Mouse (Mus musculus) kidney, postnatal 25 days (tissue): ENCODE measurements around the gene Pklr.
"Not testable (repeated sequence)": the region's sequence is repeated elsewhere in the genome, so short reads cannot be mapped to it uniquely, and the experiment has no call there.

Source experiments
- DNase-seq, 2 experiments: peaks; one replicate each; pipeline ENCODE4 v3.0.0; 2021; ENCODE audit warnings: mixed read lengths in 2 of 2

Pklr gene

DNA sequence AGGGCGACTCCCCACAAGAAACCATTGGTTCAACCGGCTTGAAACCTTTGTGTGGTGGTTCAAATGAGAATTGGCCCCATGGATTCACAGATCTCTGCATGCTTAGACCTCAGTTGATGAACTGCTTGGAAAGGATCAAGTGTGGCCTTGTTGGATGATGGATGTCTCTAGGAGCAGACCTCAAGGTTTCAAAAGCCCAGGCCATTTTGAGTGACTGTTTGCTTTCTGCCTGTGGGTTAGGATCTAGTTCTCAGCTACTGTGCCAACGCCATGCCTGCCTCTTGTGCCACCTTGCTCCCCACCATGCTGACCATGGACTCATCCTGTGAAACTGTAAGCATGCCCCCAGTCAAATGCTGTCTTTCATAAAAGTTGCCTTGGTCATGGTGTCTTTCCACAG lies 10.0 kb upstream of the Pklr start:
- DNase-seq: no peak

DNA sequence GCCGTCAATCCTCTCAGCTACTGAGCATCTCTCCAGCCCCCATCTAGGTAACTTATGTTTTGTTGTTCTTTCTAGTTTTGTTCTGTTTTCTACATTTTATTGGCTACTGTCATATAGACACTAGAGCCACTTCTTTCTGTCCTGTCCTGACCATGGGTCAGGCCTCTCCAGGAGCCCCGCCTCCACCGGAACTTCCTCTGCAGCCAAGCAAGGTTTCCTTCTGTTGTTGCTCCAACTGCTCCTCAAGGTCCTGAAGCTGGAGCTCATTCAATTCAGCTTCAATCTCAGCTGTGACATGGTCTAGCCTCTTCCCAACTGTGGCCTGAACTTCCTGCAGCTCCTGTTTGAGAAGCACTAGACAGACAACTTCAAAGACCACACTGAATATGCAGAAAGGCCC lies 6.0 kb upstream of the Pklr start:
- no peak for DNase-seq

DNA sequence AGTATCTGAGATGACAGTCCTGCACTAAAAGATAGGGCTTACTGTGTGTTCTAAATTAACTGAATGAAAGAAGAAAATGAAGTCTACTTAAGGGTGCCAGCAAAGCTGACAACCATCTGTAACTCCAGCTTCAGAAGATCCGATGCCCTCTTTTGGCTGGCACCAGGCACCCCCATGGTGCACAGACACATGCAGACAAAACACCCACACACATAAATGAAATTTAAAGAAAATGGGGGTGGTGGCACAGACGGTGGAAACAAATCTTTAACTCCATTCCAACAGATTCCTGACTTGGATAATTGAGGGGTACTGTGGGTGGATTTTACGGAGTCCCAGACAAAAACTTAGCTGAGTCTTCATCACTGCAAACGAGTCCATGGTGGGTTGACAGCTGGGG lies 4.1 kb upstream of the Pklr start:
- DNase-seq: peak in 1 of 2 experiments; percentile 6

DNA sequence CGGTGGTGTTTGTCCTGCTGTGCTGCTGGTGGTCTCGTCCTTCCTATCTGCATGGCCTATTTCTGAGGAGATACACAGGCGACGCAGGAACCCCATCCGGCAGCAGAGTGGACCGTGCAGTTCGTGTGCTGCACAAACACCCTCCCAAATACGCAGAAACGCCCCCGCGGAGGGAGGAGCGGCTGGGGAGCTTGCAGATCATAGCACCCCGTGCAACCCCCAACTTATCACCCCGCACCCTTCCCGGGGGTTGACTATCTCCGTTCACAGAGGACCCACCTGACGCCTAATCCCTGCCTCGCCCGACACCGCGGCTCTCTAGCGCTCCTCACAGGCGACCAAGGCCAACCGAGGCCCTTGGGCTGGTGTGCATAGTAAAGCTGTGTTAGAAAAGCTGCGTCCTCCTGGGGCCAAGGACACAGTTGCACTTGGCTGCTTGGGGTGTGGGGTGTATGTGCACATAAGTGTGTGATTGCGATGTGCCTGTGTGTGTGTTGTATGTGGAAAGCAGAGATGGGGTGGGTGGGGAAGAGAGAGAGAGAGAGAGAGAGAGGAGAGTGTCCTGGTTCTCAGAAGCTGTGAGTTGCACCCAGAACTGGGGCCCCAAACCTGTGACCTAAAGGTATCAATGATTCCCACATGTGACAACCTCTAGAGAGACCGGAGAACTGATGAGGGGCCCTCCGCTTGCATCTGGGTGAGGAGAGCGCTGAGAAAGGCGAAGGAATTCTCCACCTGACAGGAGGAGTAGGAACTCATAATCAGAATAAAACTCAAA lies 3.5 kb upstream of the Pklr start:
- peak; percentile 37 to 61 for DNase-seq

DNA sequence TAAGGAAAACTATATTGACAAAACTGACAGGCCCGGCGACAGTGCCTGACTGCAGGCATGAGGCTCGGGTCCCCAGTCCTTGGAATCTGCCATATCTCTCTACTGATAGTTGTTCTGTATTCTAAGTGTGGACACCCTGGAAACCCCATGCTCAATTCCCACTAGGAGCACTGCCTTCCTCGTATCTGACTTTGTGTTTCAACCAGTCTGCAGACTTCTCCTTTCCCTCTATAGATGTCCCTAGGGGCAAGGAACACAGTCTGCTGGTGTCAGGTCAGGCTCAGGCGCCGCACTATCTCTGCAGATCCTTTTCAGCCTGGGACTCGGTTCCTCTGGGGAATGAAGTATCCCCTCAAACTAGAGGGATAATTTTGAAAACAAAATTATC lies 2.9 kb upstream of the Pklr start:
- DNase-seq: no peak

DNA sequence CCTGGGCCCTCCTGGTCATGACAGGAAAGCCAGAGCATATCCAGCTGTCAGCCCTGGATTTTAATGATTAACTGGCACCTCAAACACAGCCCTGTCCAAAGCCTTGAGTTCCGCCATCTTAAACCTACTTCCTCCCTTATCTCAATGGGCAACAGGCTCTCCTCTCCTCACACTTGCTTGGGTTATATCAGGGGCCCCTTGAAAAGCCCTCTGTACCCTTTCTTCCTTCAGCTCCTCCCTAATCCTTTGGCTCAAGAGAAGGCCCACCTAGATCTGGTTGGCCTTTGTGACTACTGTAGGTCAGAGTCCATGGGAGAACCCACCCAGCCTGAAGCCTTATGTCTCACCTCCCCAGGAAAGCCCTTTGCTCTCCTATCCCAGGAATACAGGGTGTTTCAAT lies 2.2 kb upstream of the Pklr start:
- DNase-seq: no peak

DNA sequence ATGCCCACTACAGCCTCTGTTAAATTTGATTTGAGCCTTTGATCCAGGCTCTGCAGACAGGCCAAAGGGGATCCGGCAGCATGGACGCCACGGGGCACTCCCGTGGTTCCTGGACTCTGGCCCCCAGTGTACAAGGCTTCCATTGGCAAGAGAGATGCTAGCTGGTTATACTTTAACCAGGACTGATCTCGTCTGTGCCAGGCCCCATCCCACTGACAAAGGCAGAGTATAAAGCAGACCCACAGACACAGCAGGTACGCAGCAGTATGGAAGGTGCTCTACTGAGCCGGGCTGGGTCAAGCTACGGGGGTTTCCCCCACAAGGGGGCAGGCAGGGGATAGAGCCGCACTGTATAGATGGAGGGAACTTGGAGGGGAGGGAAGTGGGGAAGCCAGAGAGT lies 423 bp downstream of the Pklr start:
- peak; percentile 83 to 93 for DNase-seq

DNA sequence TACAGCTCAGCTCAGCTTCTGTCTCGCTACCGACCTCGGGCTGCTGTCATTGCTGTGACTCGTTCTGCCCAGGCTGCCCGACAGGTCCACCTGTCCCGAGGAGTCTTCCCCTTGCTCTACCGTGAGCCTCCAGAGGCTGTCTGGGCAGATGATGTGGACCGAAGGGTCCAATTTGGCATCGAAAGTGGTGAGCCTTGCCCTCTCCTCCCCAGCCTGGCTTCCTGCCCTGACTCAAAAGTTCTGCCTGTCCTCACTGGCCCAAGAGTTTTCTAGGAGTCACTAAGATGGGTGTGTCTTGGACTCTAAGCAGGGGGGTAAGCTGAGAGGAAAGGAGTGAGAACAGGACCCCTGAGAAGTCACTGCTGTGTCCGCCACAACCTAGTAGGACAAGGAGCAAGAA lies 8.9 kb downstream of the Pklr start:
- DNase-seq: peak; percentile 58 to 81

DNA sequence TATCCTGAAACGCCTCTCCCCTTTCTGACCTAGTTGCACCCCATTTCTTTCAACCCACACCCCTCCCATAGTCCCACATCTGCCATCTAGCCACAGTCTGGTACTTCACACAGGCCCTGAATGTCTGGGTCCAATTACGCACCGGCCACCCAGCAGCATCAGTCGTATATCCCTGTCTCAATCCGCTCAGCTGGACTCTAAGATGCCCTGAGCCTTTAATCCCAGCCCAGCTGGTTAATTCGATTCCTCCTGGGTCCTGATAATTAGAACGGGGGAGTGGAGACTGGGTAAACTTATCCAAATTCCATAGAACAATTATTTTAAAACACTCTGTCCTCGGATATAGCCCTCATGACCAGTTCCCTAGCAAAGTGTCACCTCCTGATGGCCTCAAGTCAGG lies 9.6 kb downstream of the Pklr start:
- no peak for DNase-seq

DNA sequence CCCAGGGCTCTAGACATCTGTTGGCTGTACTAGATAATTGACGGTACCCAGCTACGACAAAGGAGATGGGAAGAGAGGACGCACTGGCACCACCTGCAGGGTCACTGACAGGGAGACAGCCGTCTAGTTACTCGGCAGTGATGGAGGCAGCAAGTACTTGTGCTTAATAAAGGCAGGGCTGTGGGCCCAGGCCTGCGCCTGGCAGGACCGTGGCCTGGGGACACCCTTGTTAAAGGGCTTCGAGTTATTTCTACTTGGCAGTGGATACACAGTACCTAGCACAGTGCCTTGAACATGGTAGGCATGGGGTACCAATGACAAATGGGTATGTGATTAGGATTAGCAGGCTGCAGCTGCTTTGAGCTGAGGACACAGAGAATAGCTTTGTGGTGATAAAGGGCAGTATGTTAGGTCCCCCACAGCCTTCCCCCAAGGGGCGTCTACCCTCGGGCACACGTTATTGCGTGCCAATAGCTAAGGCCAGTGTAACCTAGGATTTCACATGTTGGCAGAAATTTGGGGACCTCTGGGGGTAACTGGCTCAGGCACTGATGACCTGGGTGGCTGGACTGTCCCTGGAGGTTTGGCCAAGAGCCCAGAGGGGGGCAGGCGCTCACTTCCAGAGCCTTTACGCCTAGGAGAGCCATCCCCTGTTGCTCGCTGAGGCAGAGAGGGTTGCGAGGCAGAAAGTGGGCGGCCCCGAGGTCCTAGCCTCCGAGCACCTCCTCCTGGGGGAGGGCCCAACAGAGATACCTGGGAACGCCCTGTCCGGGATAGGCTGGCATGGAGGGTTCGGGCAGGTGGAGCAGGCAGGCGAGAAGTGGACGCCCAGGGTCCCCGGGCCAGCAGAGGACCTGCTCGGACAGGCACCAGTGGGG lies 11.4 kb downstream of the Pklr start:
- peak; percentile 72 to 88 for DNase-seq

DNA sequence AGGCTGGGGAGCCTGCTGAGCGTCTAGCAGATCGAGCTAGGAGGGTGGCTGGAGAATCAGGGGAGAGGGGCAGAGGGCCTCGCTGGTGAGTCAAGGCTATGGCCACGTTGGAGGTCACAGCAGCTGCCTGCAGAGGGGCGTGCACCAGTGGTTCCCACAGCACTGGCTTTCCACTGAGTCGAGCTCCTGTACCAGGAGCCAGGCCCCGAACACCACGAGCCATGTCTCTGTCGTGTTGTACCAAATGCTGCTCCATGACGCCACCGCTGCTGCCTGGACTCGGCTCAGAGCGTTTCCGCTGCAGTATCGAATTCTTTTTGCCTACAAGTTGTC lies 12.0 kb downstream of the Pklr start:
- DNase-seq: no peak

DNA sequence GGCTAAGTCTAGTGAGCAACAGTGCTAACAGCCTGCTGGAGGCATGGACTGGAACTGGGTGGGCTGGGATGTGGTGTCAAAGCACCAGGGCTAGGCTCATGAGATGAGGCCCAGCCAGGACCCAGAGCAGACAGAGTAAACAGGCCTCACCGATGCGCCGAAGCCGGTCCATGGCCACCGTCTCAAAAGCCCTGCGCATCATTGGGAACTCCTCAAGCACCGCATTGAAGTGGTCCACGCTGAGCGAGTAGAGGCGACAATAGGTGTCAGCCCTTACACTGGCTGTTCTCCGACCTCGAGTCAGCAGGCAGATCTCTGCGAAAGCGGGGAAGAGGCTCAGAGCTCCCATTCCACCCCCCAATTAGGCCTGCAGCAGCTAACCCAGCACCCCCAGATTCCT lies 12.6 kb downstream of the Pklr start:
- no peak for DNase-seq

DNA sequence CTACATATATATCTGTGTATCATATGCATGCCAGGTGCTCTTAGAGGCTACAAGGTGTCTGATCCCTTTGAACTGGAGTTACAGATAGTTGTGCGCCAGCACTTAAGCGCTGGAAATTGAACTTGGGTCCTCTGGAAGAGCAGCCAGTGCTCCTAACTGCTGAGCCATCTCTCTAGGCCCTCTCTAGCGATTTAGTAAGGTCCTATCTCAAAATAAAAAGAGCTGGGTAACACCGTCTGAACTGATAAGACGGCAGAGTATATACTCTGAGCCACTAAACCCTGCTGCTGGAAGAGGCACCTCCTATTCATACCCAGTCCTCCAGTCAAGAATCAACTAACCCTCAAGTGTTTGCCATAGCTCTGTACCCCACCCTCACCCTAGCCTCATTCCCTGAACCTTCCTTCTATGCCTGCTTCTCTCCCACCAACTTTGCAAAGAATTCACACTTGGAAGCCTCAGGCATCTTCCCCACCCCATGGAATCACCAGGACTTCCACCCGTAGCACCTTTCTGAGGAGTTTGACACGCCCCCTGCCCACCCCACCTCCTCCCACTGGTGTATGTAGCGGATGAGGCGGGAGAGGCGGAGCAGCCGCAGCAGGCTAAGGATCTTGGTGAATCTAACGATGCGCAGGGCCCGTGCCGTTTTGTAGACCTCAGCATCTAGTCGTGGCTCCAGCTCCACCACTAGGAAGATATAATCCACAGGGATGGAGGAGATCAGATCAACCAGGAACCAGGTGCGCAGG lies 16.3 kb downstream of the Pklr start:
- no peak for DNase-seq

DNA sequence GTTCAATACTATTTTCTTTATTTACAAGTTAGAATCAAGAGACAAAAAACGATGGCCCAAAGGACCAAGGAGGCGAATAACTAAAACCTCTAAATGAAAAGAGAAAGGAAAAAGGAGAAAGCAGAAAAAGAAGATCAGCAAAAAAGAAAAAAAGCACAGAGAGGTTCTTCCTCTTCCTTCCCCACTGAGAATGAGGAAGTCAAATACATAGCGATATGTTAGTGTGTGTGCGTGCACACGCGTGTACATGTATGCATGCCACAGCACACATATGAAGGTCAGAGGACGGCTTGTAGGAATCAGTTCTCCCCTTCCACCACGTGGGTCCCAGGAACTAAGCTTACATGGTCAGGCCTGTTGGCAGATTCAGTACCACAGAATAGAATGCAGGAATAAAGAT lies 21.0 kb downstream of the Pklr start:
- DNase-seq: no peak

DNA sequence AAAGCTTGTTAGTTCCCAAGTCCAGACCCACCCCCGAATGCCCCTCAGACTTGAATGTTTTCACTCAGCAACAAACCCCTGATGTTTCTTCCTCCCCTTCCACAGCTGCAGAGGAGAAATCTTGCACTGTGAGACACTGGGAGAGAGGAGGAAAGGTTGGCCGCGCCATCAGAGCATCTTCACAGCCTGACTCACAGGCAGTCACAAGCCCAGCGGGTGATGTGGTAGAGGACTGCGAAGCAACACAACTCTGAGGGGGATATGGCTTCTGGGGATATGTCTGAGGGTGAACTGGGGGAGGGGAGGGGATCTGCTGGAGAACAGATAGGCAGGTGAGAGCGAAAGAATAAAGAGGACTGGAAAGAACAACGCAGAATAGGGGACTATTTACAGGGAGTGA lies 22.7 kb downstream of the Pklr start:
- DNase-seq: peak in 1 of 2 experiments; percentile 26

DNA sequence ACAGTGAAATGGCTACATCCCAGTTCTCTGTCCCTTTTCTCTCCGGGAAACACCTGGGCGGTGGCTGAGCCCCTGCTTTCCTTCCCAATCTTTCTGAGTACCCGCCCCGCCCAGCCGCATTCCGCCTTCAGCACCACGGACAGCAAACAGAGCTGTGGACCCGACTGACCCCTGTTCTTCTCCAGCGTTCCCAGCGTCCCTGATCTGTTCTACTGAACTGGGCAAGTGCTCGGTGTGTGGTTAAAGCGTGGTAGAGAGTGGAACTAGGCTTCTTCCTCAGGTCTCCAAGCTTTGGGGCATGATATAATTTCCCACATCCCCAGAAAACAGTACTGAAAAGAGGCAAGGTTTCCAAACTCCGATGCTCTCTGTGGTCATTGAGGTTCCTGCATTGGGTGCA lies 23.3 kb downstream of the Pklr start:
- peak; percentile 74 to 83 for DNase-seq

DNA sequence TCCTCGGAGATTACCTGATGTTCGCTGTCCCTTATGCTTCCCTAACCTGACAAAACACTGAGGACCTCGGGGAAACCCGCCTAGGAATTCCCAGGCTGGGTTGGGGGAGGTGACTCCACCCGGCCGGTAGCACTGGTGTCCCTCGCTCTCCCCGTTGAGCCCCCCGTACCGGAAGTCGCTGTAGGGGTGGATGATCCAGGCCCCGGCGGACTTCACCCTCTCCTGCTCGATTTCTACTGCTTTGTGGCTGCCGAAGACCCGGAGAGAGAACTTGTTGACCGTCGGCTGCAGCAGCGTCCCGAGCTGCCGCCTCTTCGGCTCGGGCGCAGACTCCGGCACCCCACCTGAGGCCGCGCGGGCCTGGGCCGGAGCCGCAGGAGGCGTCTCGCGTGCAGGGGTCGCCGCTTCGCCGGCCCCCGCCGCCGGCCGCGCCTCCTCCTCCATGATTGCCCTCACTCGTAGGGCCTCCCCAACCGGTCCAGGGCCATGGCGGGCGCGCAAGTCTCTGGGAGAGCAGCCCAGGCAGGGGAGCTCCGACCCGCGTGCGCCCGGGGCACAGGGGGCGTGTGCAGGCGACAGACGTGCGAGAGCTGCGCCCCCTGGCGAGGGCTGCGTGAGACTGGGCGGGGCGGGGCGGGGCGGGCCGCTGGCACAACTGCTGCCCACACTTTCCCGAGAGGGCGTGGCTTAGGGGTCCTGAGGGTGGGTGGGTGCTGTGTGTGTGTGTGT lies 23.8 kb downstream of the Pklr start, which contains the start of gene Hcn3:
Gene Hcn3, minus strand, starts transcription at position 581 of the 729 bp plus-strand sequence.
- peak; percentile 64 to 79 for DNase-seq

DNA sequence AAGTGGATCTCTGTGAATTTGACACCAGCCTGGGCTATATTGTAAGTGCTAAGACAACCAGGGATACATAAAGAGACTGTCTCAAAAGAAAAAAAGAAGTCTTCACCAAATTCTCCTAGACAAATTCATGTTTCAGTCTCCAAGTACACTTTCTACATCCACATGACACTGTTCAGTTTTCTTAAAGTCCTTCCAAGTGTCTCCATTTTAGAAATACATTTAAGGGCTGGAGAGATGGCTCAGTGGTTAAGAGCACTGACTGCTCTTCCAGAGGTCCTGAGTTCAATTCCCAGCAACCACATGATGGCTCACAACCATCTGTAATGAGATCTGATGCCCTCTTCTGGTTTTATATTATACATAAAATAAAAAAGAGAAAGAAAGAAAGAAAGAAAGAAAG lies 25.3 kb downstream of the Pklr start:
- not testable (repeated sequence) for DNase-seq

DNA sequence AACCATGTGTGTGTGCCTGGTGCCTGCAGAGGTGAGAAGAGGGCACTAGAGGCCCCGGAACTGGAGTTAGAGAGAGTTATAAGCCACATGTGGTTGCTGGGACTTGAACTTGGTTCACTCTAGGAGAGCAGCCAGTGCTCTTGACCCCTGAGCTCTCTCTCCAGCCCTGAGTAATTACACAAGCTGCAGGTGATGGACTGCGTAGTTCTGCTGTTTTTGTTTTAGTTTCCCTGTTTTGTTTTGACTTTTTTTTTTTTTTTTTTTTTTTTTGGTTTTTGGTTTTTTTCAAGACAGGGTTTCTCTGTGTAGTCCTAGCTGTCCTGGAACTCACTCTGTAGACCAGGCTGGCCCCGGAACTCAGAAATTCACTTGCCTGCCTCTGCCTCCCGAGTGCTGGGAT lies 25.8 kb downstream of the Pklr start:
- no peak for DNase-seq

DNA sequence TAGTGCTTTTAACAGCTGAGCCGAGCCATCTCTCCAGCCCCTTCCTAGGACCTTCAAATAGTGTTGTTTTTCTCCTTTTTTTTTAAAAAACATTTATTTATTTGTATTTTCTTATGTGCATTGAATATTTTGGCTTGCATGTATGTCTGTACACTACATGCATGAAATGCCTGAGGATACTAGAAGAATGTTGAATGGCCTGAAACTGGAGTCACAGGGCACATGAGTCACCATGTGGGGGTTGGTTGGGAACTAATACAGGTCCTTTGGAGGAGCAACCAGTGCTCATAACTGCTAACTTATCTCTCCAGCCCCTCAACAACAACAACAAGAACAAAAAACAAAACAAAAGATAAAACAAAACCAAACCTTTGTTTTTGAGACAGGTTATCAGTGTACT lies 27.2 kb downstream of the Pklr start:
- DNase-seq: no peak

DNA sequence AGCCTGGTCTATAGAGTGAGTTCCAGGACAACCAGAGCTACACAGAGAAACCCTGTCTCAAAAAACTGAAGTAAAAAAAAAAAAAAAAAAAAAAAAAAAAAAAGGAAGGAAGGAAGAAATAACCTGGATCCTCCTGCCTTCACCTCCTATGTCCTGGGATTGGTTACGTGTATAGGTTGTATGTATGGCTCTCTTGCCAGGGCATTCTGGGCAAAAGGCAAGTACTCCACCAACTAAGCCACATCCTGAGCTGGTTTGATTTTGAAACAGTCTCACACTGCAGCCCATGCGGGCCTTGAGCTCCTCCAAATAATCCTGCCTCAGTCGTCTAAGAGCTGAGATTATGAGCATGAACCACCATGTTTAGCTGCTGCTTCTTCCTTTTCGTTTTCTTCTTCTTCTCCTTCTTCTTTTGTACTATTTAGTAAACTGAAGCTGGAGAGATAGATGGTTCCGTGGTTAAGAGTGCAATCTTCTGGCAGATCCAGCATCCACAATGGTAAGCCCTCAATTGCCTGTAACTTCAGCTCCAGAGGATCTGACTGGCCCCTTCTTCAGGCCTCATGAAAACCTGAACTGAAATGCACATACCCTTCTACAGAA lies 27.8 kb downstream of the Pklr start:
- DNase-seq: no peak

DNA sequence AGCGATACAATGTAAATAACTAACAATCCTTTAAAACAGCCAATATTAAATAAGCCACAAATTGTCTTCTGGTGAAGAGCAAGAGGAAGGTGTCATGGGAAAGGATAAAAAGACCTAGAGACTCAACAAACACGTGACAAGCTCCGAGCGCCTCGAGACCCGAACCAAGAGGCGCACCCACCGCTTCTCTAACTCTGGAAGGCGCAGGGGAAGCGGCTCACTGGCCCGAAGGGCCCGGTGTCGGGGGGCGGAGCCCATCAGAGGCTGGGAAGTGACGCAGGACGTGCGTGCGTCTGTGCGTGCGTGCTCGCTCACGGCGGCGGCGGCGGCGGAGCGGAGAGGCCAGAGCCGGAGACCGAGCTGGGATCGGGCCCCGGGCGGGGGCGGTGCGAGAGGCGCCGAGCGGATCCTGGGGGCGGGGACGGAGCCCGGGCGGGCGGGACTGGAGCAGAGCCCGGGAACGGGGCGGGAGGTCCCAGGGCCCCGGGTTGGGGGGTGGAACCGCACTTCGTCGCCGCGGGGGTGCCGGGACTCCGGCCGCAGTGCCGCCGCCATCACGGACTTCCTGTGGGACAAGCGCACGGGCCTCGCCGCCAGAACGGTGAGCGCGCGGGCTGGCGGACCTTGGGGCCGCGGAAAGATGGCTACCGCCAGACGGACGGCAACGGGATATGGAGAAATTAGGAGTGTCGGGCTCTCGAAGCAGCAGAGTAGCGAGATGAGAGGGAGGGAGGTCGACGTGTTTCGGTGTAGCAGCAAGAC lies 28.7 kb downstream of the Pklr start, which contains the start of gene Clk2:
Gene Clk2, plus strand, starts transcription at position 290 of the 762 bp plus-strand sequence.
- DNase-seq: peak; percentile 94 to 98
